Mouse (Mus musculus): ENCODE results near the gene Lag3.

GRCm38 (mm10) chr6:124860511-124860910 is 51.0 kb downstream of the Lag3 start:
- TF ChIP-seq CTCF (IDR thresholded peaks at IDR 0.05; ENCODE audit: extremely low read depth, insufficient read length, insufficient replicate concordance, low read depth, low read length) (no peak), POLR2A (IDR thresholded peaks at IDR 0.05; ENCODE audit: low read depth, low read length) (no peak)
